Mouse (Mus musculus) neural tube, embryonic 12.5 days (tissue): Measurements from ENCODE around the gene Exoc3l2. TPM values are rescaled to one million over a fixed set of nuclear protein-coding genes. Genes with fewer than 3 reads are reported as not detected.
A peak's percentile ranks its signal among the peaks of the same experiment; 100 is the strongest.

Experiments
- ATAC-seq: fragments of 200-750 bp; cut with Nextera tagmentation; 2 replicates; pipeline ENCODE4 v1.8.0; 2017; ENCODE audit warnings: low read depth, mild to moderate bottlenecking, moderate TSS enrichment, moderate library complexity; ENCODE audit not compliant: low FRiP score
- H3K27ac ChIP-seq: fragments of 300-500 bp; sonication (generic); 2 replicates; pipeline ENCODE4 v1.5.1; 2016
- H3K27me3 ChIP-seq: fragments of 300-500 bp; sonication (generic); replicated peaks from 2 replicates; pipeline ENCODE4 v1.6.1; 2016; ENCODE audit warnings: mild to moderate bottlenecking
- H3K36me3 ChIP-seq: fragments of 300-500 bp; sonication (generic); 2 replicates; pipeline ENCODE4 v1.6.1; 2016; ENCODE audit warnings: mild to moderate bottlenecking
- H3K4me1 ChIP-seq: fragments of 300-500 bp; sonication (generic); 2 replicates; pipeline ENCODE4 v1.6.1; 2016
- H3K4me2 ChIP-seq: fragments of 300-500 bp; sonication (generic); replicated peaks from 2 replicates; pipeline ENCODE4 v1.6.1; 2016; ENCODE audit warnings: mild to moderate bottlenecking
- H3K4me3 ChIP-seq: fragments of 300-500 bp; sonication (generic); 2 replicates; pipeline ENCODE4 v1.5.1; 2016
- H3K9ac ChIP-seq: fragments of 300-500 bp; sonication (generic); 2 replicates; pipeline ENCODE4 v1.6.1; 2016; ENCODE audit warnings: mild to moderate bottlenecking
- H3K9me3 ChIP-seq: fragments of 300-500 bp; sonication (generic); 2 replicates; pipeline ENCODE4 v1.6.1; 2016; ENCODE audit warnings: mild to moderate bottlenecking
- WGBS: fragments of 180-500 bp; shearing (Covaris S2); methylation state at CpG from one replicate; pipeline ENCODE4 v1.1.7; 2016; 5-methylcytosine and 5-hydroxymethylcytosine counted together
- polyA plus RNA-seq: library from polyadenylated mRNA; unstranded; fragments of >200 nt; fragmentation: Nextera tagmentation; extraction: Ambion mirVana; gene quantifications from 2 replicates; pipeline ENCODE4 v1.2.1, GENCODE M21; 2016

Exoc3l2 gene
- polyA plus RNA-seq, 1 experiment from 2014 or later = 1.6 TPM

DNA sequence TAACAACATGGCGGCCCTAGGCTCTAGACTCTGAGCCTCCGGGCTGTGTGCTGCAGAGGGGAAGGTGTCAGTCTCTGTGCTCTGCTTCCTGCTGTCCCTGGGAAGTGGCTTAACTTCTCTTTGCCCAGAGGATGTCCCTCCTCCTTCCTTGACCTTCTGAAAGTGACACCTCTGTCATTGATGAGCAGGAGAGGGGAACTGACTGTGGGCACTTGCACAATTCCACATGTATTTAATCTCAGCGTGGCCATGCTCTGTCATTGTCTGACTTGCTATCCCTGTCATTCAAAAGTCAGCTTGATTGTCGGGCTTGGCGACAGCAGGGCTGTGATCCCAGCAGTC, 33.1 kb downstream of the Exoc3l2 start:
- no peak overlapping the region for H3K4me3 ChIP-seq
- no peak overlapping the region for H3K4me2 ChIP-seq
- H3K4me1 ChIP-seq = peaks cover 6% of the 10 kb centered on the region
- no peaks in the 10 kb centered on the region for H3K36me3 ChIP-seq
- H3K9ac ChIP-seq = no peak overlapping the region
- no peaks in the 10 kb centered on the region for H3K9me3 ChIP-seq
- 85% methylated on average over 5 of the region's 5 CpGs for WGBS
- H3K27ac ChIP-seq = no peak overlapping the region
- peaks cover 20% of the 10 kb centered on the region for H3K27me3 ChIP-seq
- ATAC-seq = no peak

DNA sequence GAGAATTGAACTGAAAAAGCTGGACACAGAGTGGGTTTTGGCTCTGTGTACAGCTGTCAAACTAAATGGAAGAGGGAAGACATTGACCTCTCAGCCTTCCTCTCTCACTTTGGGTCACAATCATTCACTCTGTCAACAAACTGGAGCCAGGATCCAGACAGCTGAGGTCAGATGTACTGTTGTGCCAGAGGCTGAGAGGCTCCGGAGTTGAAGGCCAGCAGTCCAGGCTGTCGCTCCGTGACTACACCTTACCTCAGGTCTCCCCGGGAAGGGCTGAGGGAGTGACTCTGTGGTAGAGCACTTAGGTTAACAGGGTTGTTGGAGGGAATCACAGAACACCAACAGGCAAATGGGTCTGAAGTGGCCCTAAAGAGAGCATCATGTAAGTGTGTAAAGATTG, 35.2 kb downstream of the Exoc3l2 start:
- Histone ChIP-seq H3K27ac (no peak overlapping the region), H3K4me3 (no peak overlapping the region), H3K9me3 (no peaks in the 10 kb centered on the region), H3K9ac (0 out of 2 replicates have a peak overlapping the region, but pooled peaks have one; percentile 8), H3K36me3 (no peaks in the 10 kb centered on the region), H3K27me3 (peaks cover 3% of the 10 kb centered on the region; the same call in 1 of the 2 replicates), H3K4me2 (no peak overlapping the region), H3K4me1 (no peaks in the 10 kb centered on the region)
- no peak for ATAC-seq
- WGBS = 74% methylated on average over 4 of the region's 4 CpGs

DNA sequence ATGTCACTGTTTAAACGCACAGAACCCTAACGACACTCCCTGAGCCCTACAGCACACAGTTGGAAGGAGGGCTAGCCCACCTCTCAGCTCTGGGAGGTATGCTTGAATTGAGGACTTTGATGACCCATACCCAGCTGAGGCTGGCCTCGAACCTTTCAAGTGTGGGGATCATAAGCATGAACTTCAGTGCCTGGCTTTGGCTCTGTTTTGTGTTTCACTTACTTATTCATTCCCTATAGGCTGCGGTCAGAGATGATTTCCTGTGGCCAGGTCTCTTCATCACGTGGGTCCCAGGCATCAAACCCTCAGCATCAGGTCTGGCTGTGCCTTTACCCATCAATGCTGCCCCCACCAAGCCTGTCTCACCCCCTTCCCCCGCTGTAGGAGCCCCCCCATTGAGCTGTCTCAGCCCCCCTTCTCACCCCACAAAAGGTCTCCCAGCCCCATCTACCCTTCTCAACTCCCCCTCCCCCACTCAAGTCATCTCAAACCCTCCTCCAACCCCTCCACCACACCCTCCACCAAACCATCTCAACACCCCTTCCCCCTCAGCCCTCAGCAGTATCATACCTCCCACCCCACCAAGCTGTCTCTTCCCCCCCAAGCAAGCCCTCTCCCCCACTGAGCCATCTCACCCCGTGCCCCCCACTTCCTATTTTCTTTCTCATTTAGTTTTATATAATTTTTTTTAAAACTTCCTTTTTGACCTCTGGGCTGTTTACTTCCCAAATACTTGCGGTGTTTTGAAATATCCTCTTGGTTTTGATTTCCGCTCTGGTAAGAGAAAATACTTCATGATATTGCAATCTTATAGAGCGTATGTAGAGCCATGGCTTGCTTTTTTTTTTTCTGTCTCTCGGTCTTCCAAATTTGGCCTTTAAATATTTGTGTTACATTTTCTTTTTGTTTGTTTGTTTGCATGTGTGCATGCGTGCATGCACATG, 37.6 kb downstream of the Exoc3l2 start:
- Histone ChIP-seq H3K4me3 (no peak overlapping the region), H3K4me1 (no peaks in the 10 kb centered on the region), H3K27ac (no peak overlapping the region), H3K9ac (no peak overlapping the region), H3K36me3 (no peaks in the 10 kb centered on the region), H3K4me2 (no peak overlapping the region), H3K9me3 (no peaks in the 10 kb centered on the region), H3K27me3 (no peaks in the 10 kb centered on the region)
- no peak for ATAC-seq
- WGBS = 74% methylated on average over 12 of the region's 12 CpGs

DNA sequence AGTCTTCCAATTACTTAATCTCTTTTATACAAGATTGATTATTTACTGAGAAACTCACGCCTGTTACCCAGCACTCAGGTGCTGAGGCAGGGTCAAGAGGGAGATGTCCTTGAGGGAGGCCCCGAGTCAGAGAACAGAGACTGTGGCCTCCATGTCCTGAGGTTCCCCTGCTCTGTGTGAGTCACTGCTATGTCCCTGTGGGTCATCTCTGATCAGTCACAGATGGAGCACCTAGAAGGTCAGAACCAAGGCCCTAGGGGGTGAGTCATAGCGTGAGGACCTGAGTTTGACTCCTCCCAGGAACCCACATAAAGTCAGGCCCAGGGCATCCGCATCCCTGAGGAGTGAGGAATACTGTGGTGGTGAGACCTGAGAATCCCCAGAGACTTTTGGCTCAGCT, 38.5 kb downstream of the Exoc3l2 start:
- no peaks in the 10 kb centered on the region for H3K27me3 ChIP-seq
- H3K4me1 ChIP-seq = peaks cover 2% of the 10 kb centered on the region
- H3K4me3 ChIP-seq = no peak overlapping the region
- H3K36me3 ChIP-seq = no peaks in the 10 kb centered on the region
- WGBS = 83% methylated on average over 4 of the region's 4 CpGs
- no peak overlapping the region for H3K4me2 ChIP-seq
- no peaks in the 10 kb centered on the region for H3K9me3 ChIP-seq
- no peak overlapping the region for H3K9ac ChIP-seq
- H3K27ac ChIP-seq = no peak overlapping the region
- ATAC-seq = no peak

DNA sequence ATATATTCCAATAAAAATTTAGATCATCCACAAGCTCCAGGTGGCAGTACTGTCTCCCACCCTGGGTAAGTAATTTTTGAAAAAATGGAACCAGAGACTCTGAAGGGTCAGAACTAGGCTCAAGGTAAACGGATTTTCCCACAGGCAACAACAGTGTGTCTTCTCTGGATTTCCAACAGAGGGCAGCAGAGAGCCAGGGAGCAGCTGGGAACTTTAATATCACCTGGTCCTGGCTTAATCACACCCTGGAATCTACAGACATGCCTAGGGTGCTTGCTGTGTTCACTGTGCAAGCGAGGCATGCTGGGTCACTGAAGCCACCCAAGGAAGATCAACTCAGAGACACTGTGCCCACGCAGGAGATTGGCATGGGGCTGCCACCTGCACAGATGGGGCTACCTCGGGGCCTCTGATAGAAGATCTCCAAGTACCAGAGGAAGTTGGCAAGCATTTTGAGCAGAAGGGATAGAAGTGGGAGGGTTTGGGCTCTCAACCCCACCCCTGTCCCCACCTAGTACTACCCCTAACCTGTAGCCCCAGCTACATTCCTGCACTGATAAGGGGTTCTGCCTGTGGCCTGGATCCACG, 40.4 kb downstream of the Exoc3l2 start:
- WGBS = 38% methylated on average over 5 of the region's 5 CpGs
- peaks cover 14% of the 10 kb centered on the region for H3K4me1 ChIP-seq

DNA sequence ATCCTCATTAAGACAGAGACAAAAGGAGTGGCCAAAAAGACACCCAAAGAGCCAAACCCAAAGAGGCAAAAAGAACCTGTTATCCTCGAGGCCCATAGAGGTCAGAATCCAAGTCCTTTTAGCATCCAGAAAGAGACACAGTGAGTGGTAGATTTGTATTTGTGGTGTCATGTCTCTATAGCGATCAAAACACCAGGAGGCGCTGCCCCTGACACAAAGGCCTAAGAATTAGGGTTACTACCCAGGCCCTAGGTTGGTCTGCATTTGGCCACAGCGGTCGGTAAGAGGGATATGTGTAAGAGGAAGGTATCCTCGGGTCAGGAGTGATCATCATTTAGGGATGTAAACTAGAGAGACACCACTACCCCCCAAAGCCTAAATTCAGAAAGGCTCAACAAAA, 43.2 kb downstream of the Exoc3l2 start:
- no peaks in the 10 kb centered on the region for H3K27me3 ChIP-seq
- H3K36me3 ChIP-seq = no peaks in the 10 kb centered on the region
- H3K4me3 ChIP-seq = no peak overlapping the region
- 27% methylated on average over 6 of the region's 6 CpGs for WGBS
- ATAC-seq = no peak
- peak overlapping the region; percentile 91 for H3K4me2 ChIP-seq
- H3K27ac ChIP-seq = no peak overlapping the region
- no peaks in the 10 kb centered on the region for H3K9me3 ChIP-seq
- no peak overlapping the region for H3K9ac ChIP-seq
- H3K4me1 ChIP-seq = peaks cover 17% of the 10 kb centered on the region

More for the DNA sequence above, 40.4 kb downstream of the Exoc3l2 start:
- no peak overlapping the region for H3K9ac ChIP-seq
- no peaks in the 10 kb centered on the region for H3K36me3 ChIP-seq
- no peak for ATAC-seq
- no peaks in the 10 kb centered on the region for H3K27me3 ChIP-seq
- no peak overlapping the region for H3K27ac ChIP-seq
- no peak overlapping the region for H3K4me2 ChIP-seq
- H3K9me3 ChIP-seq = no peaks in the 10 kb centered on the region
- no peak overlapping the region for H3K4me3 ChIP-seq

DNA sequence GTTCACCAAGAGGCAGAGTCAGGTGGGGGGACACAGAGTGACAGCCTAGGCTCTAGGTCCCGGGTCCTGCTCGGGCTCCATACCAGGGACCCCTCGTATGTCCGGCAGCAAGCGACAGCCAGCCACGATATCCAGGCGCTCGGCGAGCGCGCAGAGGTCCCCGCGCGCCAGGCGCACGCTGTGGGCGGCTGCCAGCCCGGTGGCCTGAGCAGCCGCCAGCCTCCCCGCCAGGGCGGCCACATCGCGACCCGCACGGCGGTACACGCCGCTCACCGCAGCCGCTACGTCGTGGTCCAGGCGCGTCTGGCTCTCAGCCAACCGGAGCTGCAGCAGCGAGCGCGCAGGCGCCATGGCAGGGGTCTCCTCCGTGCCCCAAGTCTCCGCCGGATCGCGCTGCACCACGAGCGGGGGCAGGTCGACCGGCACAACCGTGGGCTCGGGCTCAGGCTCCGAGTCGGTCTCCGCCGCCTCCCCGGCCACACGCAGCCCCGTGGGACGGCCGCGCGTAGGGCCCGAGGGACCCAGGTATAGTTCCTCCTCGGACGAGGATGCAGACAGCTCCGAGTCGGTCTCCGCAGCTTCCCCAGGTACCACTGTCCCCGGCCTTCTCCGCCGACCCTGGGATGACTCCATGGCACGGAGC, 44.0 kb downstream of the Exoc3l2 start:
- Histone ChIP-seq H3K36me3 (no peaks in the 10 kb centered on the region), H3K4me3 (peak overlapping the region; percentile 76), H3K9me3 (no peaks in the 10 kb centered on the region), H3K27ac (no peak overlapping the region), H3K4me2 (peak overlapping the region; percentile 91), H3K4me1 (peaks cover 17% of the 10 kb centered on the region), H3K27me3 (no peaks in the 10 kb centered on the region), H3K9ac (peak overlapping the region; percentile 75)
- ATAC-seq = peak; percentile 22; the same call in 1 of the 2 replicates
- WGBS = under 1% methylated on average over 70 of the region's 71 CpGs

DNA sequence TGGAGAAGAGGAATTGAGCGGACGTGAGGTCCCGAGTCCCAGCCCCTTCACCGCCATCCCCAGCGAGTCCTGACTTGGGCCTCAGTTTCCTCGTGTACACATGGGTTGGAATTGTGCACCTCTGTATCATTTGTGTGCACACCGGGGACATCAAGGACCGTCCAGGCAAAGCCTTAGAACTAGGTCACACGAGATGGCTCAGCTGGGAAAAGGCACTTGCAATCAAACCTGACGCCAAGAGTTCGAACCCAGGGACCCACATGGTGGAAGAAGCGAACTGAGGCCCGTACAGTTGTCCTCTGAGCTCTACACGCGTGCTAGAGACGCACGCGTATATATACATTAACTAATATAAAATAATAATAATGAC, 44.5 kb downstream of the Exoc3l2 start:
- H3K27ac ChIP-seq = no peak overlapping the region
- H3K27me3 ChIP-seq = no peaks in the 10 kb centered on the region
- H3K4me1 ChIP-seq = peaks cover 17% of the 10 kb centered on the region
- H3K9me3 ChIP-seq = no peaks in the 10 kb centered on the region
- WGBS = 7% methylated on average over 18 of the region's 18 CpGs
- H3K4me2 ChIP-seq = peak overlapping the region; percentile 91
- H3K9ac ChIP-seq = peak overlapping the region; percentile 75
- H3K36me3 ChIP-seq = no peaks in the 10 kb centered on the region
- no peak; the same call in 1 of the 2 replicates for ATAC-seq
- H3K4me3 ChIP-seq = peak overlapping the region; percentile 76

DNA sequence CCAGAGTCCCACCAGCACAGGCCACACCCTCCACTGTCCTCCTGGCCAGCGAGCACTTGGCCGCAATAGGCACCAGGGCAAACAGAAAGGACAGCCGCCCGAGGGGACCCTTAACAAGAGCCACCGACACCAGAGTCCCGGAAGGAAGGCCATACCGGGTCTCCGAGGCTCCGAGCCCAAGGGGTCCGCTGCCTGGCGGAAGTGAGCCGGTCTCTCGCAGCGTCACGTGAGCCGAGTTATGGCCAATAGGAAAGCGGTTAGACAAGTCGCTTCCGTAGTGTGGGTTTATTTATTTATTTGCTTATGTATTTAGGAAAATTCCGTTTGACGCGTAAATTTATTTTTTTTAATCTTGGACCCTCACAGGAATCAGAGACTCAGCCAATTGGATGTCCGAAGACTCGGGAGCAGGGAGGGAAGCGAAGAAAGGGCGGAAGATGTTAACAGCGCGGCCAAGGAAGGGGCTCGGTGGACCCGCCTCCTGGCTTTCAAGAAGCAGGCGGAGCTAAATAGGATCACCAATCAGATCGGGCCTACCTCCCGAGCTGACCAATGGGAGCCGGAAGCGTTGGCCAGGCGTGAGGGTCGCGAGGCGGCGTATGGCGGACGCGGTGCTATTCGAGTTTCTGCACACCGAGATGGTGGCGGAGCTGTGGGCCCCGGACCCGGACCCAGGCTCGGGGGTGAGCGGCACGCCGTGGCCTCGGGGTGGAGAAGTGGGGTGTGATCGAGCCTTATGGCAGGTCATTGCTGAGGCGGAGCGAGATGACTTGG, 45.2 kb downstream of the Exoc3l2 start, which contains the start of the genes Bloc1s3 and Trappc6a:
Bloc1s3 (minus strand) TSS at position 218 of the 774 bp plus-strand sequence.
Trappc6a (plus strand) TSS at position 246 of the 774 bp plus-strand sequence.
- peak within 1 kb of the TSS; percentile 76 for H3K4me3 ChIP-seq
- H3K4me2 ChIP-seq = peak within 1 kb of the TSS; percentile 91
- no peaks in the 10 kb centered on the region for H3K9me3 ChIP-seq
- H3K27me3 ChIP-seq = no peaks in the 10 kb centered on the region
- H3K27ac ChIP-seq = 0 out of 2 replicates have a peak within 1 kb of the TSS, but pooled peaks have one; percentile 38
- peaks cover 17% of the 10 kb centered on the region for H3K4me1 ChIP-seq
- WGBS = under 1% methylated on average over 56 of the region's 56 CpGs
- peak; percentile 94 for ATAC-seq
- no peaks in the 10 kb centered on the region for H3K36me3 ChIP-seq
- peak within 1 kb of the TSS; percentile 86 for H3K9ac ChIP-seq

DNA sequence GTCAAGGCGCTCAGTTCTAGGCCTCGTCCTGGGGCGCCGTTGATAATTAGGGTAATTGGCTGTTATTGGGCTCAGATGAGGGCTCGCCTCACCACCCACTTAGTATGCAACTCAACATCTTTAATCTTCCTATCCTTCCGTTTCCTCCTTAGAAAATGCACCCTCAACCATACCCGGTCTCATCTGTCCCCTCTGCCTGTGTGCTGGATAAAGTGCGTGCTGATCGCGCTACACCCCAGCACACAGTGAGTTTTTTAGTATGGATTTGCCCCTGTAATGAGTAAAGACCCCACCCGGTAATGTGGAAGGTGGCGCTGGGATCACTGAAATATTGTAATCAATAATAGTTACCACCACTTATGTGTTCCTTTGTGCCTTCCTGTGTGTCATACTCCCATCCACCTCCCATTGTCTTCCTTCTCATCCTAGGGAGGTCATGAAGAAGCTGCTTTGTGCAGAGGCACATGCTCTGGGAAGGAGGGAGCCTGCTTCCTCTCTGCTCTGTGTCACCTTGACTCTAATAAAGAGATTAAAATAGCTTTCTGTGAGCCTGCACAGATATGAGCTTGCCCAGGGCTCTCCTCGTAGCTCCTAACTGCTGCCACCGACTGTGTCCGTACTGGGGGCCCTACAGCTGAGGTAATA, 45.9 kb downstream of the Exoc3l2 start:
- Histone ChIP-seq H3K27ac (0 out of 2 replicates have a peak overlapping the region, but pooled peaks have one; percentile 38), H3K27me3 (no peaks in the 10 kb centered on the region), H3K4me1 (peaks cover 17% of the 10 kb centered on the region), H3K9me3 (no peaks in the 10 kb centered on the region), H3K36me3 (no peaks in the 10 kb centered on the region), H3K4me2 (peak overlapping the region; percentile 91), H3K4me3 (peak overlapping the region; percentile 76), H3K9ac (peak overlapping the region; percentile 86)
- ATAC-seq = peak; percentile 19
- 10% methylated on average over 15 of the region's 15 CpGs for WGBS

DNA sequence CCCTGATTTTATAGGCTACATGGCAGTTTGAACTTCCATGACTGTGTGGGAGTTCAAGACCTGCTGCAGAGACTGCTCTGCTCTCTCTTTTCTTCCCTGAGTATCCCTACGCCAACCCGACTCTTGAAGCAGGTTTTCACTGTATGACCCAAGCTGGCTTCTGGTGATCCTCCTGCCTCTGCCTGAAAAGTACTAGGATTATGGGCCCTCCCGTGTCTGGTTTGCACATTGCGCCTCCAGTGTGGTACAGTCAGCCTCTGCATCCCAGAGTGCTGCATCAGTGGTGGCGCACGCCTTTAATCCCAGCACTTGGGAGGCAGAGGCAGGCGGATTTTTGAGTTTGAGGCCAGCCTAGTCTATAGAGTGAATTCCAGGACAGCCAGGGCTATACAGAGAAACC, 46.7 kb downstream of the Exoc3l2 start:
- 96% methylated on average over 7 of the region's 7 CpGs for WGBS
- Histone ChIP-seq H3K4me3 (no peak overlapping the region), H3K4me1 (peaks cover 17% of the 10 kb centered on the region), H3K27ac (no peak overlapping the region), H3K4me2 (peak overlapping the region; percentile 91), H3K9ac (no peak overlapping the region), H3K36me3 (no peaks in the 10 kb centered on the region), H3K27me3 (no peaks in the 10 kb centered on the region; the same call in 1 of the 2 replicates), H3K9me3 (no peaks in the 10 kb centered on the region)
- ATAC-seq = no peak
